ENCODE assay signal across 12 mouse cellular contexts in the genomic region with DNA sequence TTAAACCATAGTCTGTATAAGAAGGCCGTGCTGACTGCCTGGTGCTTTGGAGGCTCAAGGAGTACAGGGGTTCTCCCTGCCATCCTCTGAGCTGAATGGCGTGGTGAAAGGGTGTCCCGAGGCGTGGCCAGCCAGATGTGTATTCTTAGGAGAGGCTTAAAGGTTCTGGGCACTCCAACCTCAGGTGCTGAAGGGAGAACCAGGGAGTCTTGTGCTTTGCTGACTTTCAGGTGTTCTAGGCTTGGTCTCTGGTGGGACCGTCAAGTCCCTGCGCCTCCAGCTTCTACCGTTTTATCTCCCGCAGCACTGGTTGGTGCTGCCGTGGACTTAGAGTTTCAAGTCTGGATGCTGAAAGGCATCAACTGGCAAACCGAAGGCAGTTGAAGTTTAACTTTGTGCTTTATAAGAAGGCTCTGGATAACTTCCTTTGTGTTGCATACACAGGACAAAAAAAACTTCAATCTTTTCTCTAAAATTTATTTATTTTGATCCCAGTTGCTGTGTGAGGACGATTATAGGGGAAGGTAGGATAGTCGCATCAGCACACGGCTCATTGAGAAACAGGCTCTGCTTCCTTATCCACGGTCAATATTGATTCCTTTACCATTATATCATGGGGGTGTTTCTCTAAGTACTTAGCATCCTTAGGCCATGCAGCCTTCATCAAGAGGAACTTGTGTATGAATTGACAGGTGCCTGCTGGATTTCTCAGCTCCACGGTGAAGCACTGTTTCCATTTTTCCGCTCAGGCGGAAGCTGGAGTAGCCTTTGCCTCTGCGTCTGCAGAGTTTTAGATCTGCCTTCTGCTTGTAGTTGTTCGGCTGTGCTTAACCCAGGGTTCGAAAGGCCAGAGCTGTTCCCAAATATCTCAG.
DNase-seq lines count a peak whose midpoint lies in the region; ATAC-seq and TF ChIP-seq lines count a peak whose summit lies in the region.
"Had no signal": no experiment of that assay in that cellular context is flagged by ENCODE, and none has a peak within 500 bp of the region (broad histone marks: within the 10 kb centered on the region; RNA-seq: fewer than 3 reads in every experiment).

No protein-coding gene starts in this region.

- peak; percentile 65 for DNase-seq in CD4-positive, CD25-positive, alpha-beta regulatory T cell, adult 2 months (ENCODE audit: low read depth, low spot score)
- no peak for DNase-seq in kidney, postnatal 4 days
- no peak for DNase-seq in liver, postnatal 0 days
- DNase-seq in testis, postnatal 10 days (ENCODE audit: low spot score), result no peak
- no peak for DNase-seq in adipocyte (ENCODE audit: low spot score)

- H3K4me2 ChIP-seq in kidney, embryonic 16.5 days (replicated peaks; ENCODE audit: low read depth, low read length), result peak overlapping the region; percentile 46
- peak overlapping the region; percentile 57 for H3K4me2 ChIP-seq in heart, embryonic 15.5 days
- peak overlapping the region; percentile 64 for H3K4me2 ChIP-seq in liver, postnatal 0 days (ENCODE audit: low read depth, low read length)
- H3K4me2 ChIP-seq: neural tube, embryonic 12.5 days had no signal

- H3K27ac ChIP-seq in kidney, embryonic 16.5 days (ENCODE audit: low read length), result no peak overlapping the region
- peak overlapping the region; percentile 4 for H3K27ac ChIP-seq in heart, embryonic 15.5 days
- H3K27ac ChIP-seq in liver, postnatal 0 days (ENCODE audit: low read depth), result peak overlapping the region; percentile 36; the same call in 1 of the 2 replicates
- H3K27ac ChIP-seq: left cerebral cortex, adult 2 months; neural tube, embryonic 12.5 days had no signal

- 77% methylated on average over 20 of the region's 20 CpGs for WGBS in kidney, embryonic 16.5 days
- 68% methylated on average over 20 of the region's 20 CpGs for WGBS in heart, embryonic 15.5 days
- 67% methylated on average over 20 of the region's 20 CpGs for WGBS in liver, postnatal 0 days (ENCODE audit: insufficient replicate concordance)

- H3K27me3 ChIP-seq in kidney, embryonic 16.5 days (ENCODE audit: insufficient read depth, low read length), result no peaks in the 10 kb centered on the region
- H3K27me3 ChIP-seq in heart, embryonic 15.5 days, result no peaks in the 10 kb centered on the region
- H3K27me3 ChIP-seq in liver, postnatal 0 days (ENCODE audit: insufficient read depth, low read length), result peaks cover 3% of the 10 kb centered on the region; the same call in 1 of the 2 replicates

- no peak for ATAC-seq in CD4-positive, CD25-positive, alpha-beta regulatory T cell, adult 4 months
- no peak for ATAC-seq in kidney, embryonic 16.5 days (ENCODE audit: low FRiP score, low TSS enrichment)
- ATAC-seq in heart, embryonic 15.5 days (replicated peaks; ENCODE audit: insufficient number of reproducible peaks, insufficient read depth, low FRiP score, low read depth), result no peak
- ATAC-seq in liver, postnatal 0 days, result no peak
- ATAC-seq: forebrain, embryonic 16.5 days; hindbrain, embryonic 16.5 days had no signal

- no peak overlapping the region for H3K9ac ChIP-seq in kidney, embryonic 16.5 days (replicated peaks; ENCODE audit: low read length)
- peak overlapping the region; percentile 28; the same call in 1 of the 2 replicates for H3K9ac ChIP-seq in heart, embryonic 15.5 days
- H3K9ac ChIP-seq in liver, postnatal 0 days (replicated peaks), result peak overlapping the region; percentile 30; the same call in 1 of the 2 replicates
- H3K9ac ChIP-seq: neural tube, embryonic 12.5 days had no signal

- peak overlapping the region; percentile 3; the same call in 1 of the 2 replicates for H3K4me3 ChIP-seq in kidney, embryonic 16.5 days (ENCODE audit: low read length)
- peak overlapping the region; percentile 17 for H3K4me3 ChIP-seq in heart, embryonic 15.5 days
- H3K4me3 ChIP-seq in liver, postnatal 0 days (ENCODE audit: low read depth, low read length), result peak overlapping the region; percentile 17; the same call in 1 of the 2 replicates
- H3K4me3 ChIP-seq: left cerebral cortex, adult 2 months; neural tube, embryonic 12.5 days had no signal

- no peak for TF ChIP-seq CTCF in liver, postnatal 0 days (IDR thresholded peaks at IDR 0.05; ENCODE audit: low read depth)

- no peaks in the 10 kb centered on the region for H3K9me3 ChIP-seq in kidney, embryonic 16.5 days (ENCODE audit: low read length)
- H3K9me3 ChIP-seq in heart, embryonic 15.5 days (replicated peaks), result no peaks in the 10 kb centered on the region
- H3K9me3 ChIP-seq in liver, postnatal 0 days (ENCODE audit: low read length), result no peaks in the 10 kb centered on the region
- H3K9me3 ChIP-seq: neural tube, embryonic 12.5 days had no signal

- TF ChIP-seq EP300 in liver, postnatal 0 days (IDR thresholded peaks at IDR 0.05; ENCODE audit: low read depth), result no peak

- H3K4me1 ChIP-seq in kidney, embryonic 16.5 days (ENCODE audit: insufficient read depth, low read length), result peaks cover 54% of the 10 kb centered on the region
- peaks cover 48% of the 10 kb centered on the region for H3K4me1 ChIP-seq in heart, embryonic 15.5 days (replicated peaks)
- H3K4me1 ChIP-seq in liver, postnatal 0 days (ENCODE audit: insufficient read depth), result peaks cover 14% of the 10 kb centered on the region

- H3K36me3 ChIP-seq in kidney, embryonic 16.5 days (ENCODE audit: insufficient read depth, low read length), result no peaks in the 10 kb centered on the region
- no peaks in the 10 kb centered on the region for H3K36me3 ChIP-seq in heart, embryonic 15.5 days
- H3K36me3 ChIP-seq in liver, postnatal 0 days (replicated peaks; ENCODE audit: insufficient read depth, low read length), result no peaks in the 10 kb centered on the region
- H3K36me3 ChIP-seq: neural tube, embryonic 12.5 days had no signal
